Mouse (Mus musculus) hindbrain, embryonic 12.5 days (tissue): ENCODE results near the gene Chst8. TPM values are rescaled to one million over a fixed set of nuclear protein-coding genes. Genes with fewer than 3 reads are reported as not detected.
A peak's percentile ranks its signal among the peaks of the same experiment; 100 is the strongest.

ENCODE experiments used
- ATAC-seq: fragments of 200-750 bp; cut with Nextera tagmentation; 2 replicates; pipeline ENCODE4 v1.8.0; 2017; ENCODE audit warnings: moderate TSS enrichment; ENCODE audit not compliant: low FRiP score
- H3K27ac ChIP-seq: fragments of 300-500 bp; sonication (generic); 2 replicates; pipeline ENCODE4 v1.5.1; 2016; ENCODE audit warnings: mild to moderate bottlenecking
- H3K27me3 ChIP-seq: fragments of 300-500 bp; sonication (generic); 2 replicates; pipeline ENCODE4 v1.6.1; 2016; ENCODE audit warnings: mild to moderate bottlenecking
- H3K36me3 ChIP-seq: fragments of 300-500 bp; sonication (generic); 2 replicates; pipeline ENCODE4 v1.6.1; 2016; ENCODE audit warnings: mild to moderate bottlenecking
- H3K4me1 ChIP-seq: fragments of 300-500 bp; sonication (generic); 2 replicates; pipeline ENCODE4 v1.6.1; 2016
- H3K4me2 ChIP-seq: fragments of 300-500 bp; sonication (generic); replicated peaks from 2 replicates; pipeline ENCODE4 v1.6.1; 2016; ENCODE audit warnings: mild to moderate bottlenecking
- H3K4me3 ChIP-seq: fragments of 300-500 bp; sonication (generic); 2 replicates; pipeline ENCODE4 v1.5.1; 2016; ENCODE audit warnings: mild to moderate bottlenecking
- H3K9ac ChIP-seq: fragments of 300-500 bp; sonication (generic); 2 replicates; pipeline ENCODE4 v1.6.1; 2016; ENCODE audit warnings: mild to moderate bottlenecking, moderate library complexity
- H3K9me3 ChIP-seq: fragments of 300-500 bp; sonication (generic); replicated peaks from 2 replicates; pipeline ENCODE4 v1.6.1; 2016; ENCODE audit warnings: mild to moderate bottlenecking
- WGBS: fragments of 180-500 bp; shearing (Covaris S2); methylation state at CpG from one replicate; pipeline ENCODE4 v1.1.7; 2016; 5-methylcytosine and 5-hydroxymethylcytosine counted together
- polyA plus RNA-seq: library from polyadenylated mRNA; unstranded; fragments of >200 nt; fragmentation: Nextera tagmentation; extraction: Ambion mirVana; gene quantifications from 2 replicates; pipeline ENCODE4 v1.2.1, GENCODE M21; 2016

Gene Chst8
- polyA plus RNA-seq, 1 experiment from 2014 or later: 22.4 TPM

DNA sequence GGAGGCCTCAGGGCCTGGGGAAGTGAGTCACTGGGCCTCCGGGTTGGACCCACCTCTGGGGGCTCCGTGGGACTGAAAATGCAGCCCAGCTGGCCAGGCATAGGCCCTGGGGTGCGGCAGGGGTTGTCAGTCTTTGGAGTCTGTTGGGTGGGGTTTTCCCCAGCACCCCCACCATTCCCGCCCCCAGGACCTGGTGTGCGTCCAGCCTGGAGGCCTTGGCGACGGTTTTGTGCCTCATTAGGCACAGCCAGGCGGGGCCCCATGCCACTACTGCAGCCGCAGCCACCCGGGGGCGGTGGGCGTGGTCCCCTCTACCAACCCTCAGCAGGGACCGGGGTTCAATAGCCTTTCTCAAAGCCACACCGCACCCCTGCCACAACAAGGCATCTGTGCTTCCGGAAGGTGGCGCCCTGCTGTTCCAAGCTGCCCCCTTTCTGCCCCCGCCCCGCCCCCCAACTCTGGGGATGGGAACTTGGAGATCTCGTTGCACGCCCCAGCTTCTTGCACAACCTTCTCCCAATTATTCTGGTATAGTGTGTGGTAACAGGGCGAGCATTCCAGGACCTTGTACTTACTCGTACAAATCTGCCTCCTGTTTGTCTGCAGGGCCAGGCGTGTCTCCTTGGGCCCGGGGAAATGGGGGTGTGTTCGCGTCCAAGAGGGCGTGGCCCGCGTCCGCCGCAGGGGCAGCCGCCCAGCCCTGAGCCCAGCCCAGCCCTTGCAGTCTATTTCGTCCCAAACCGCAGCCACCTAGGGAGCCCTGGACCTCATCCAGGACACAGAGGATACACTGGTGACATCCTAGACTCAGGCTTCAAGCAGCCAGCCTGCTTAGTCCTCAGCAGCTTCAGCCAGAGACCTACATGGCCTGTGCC, 182.1 kb downstream of the Chst8 start:
- Histone ChIP-seq H3K36me3 (no peaks in the 10 kb centered on the region), H3K9ac (peak overlapping the region; percentile 52), H3K27me3 (no peaks in the 10 kb centered on the region), H3K4me3 (peak overlapping the region; percentile 31), H3K4me1 (peaks cover 16% of the 10 kb centered on the region), H3K27ac (peak overlapping the region; percentile 68), H3K9me3 (no peaks in the 10 kb centered on the region), H3K4me2 (peak overlapping the region; percentile 60)
- 1% methylated on average over 34 of the region's 34 CpGs for WGBS
- ATAC-seq: peak; percentile 91

DNA sequence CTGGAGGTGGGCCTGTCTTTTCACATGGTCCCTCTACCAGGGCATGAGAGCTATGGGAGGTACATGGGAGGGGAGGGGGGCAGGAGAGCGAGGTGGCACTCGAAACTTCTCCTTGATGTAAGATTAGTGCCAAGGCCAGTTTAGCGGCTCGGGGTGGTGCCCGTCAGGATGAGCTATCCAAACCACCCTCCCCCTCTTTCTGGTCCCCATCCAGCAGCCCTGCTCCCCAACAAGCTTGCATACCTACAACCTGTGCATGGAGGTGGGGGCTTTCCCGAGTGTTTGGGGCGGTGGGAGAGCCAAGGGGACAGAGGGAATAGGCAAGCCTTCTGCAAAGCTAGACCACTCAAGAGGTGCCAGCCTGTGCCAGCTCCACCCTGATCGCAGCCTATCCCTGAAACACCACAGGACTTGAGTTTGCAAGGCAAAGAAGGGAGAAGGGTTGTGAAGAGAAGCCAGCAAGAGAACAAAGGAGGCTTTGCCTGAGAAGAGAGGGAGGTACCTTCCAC, 182.8 kb downstream of the Chst8 start:
- Histone ChIP-seq H3K9me3 (no peaks in the 10 kb centered on the region), H3K9ac (peak overlapping the region; percentile 52), H3K4me1 (peaks cover 16% of the 10 kb centered on the region), H3K4me2 (peak overlapping the region; percentile 60), H3K36me3 (no peaks in the 10 kb centered on the region), H3K27ac (peak overlapping the region; percentile 68), H3K27me3 (no peaks in the 10 kb centered on the region), H3K4me3 (peak overlapping the region; percentile 31)
- 34% methylated on average over 8 of the region's 8 CpGs for WGBS
- no peak; the same call in none of the 2 replicates for ATAC-seq

Other genes starting within 250 kb of the Chst8 start
- 36.9 and 42.1 TPM in 2 replicates for gene Kctd15, start 156.0 kb downstream of the Chst8 start, polyA plus RNA-seq
- 55.6 and 56.0 TPM in 2 replicates for gene Pepd, start 99.7 kb upstream of the Chst8 start, polyA plus RNA-seq
- gene Cebpg, start 243.9 kb upstream of the Chst8 start, polyA plus RNA-seq: 46.1 and 50.3 TPM in 2 replicates